Mouse (Mus musculus) midbrain, embryonic 12.5 days (tissue): ENCODE results near the gene Lpin2. TPM values are rescaled to one million over a fixed set of nuclear protein-coding genes. Genes with fewer than 3 reads are reported as not detected.

Source experiments
- polyA plus RNA-seq: library from polyadenylated mRNA; unstranded; fragments of >200 nt; fragmentation: Nextera tagmentation; extraction: Ambion mirVana; gene quantifications from 2 replicates; pipeline ENCODE4 v1.2.1, GENCODE M21; 2016

Gene Lpin2
- polyA plus RNA-seq, 1 experiment from 2014 or later: 41.4 TPM

Other genes starting within 250 kb of the Lpin2 start
- 1.0 and 2.5 TPM in 2 replicates for gene Myom1, start 179.9 kb upstream of the Lpin2 start, polyA plus RNA-seq
- gene Myl12a, start 179.7 kb upstream of the Lpin2 start, polyA plus RNA-seq: 275 and 332 TPM in 2 replicates
- 9.9 and 10.2 TPM in 2 replicates for gene Emilin2, start 129.4 kb downstream of the Lpin2 start, polyA plus RNA-seq